Mouse (Mus musculus): Measurements from ENCODE around the gene Fam3a.
"Not testable (repeated sequence)": the region's sequence is repeated elsewhere in the genome, so short reads cannot be mapped to it uniquely, and the experiment has no call there.

The Fam3a gene

GRCm38 (mm10) chrX:74392535-74393443, at the start of gene Fam3a, which contains the start of gene Ikbkg:
Gene Fam3a (minus strand): TSS chrX:74393272.
Gene Ikbkg (plus strand): TSS chrX:74393290.
- DNase-seq (ENCODE audit: low spot score), result peak; percentile 84

DNA sequence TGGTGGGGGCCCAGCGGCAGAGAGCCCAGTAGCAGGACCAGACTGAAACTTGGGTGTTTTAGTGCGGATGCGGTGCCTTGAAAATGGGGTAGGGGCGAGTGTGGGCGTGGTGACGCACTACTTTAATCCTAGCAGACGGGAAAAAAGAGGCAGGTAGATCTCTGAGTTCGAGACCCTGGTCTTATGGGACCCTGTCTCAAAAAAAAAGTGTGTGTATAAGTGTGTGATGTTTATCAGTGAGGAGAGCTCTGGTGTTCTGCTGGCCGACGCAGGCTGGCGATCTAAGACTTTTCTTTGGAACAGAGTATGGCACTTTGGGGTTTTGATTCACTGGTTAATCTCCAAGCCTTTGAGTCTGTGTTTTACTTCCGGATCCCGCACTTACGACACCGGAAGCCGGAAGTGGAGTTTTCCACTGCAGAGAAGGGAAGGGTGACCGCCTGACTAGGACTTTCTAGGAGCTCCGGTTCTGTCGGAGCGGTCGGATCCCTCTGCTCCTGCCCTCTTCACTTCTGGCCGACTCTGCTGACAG, 36.3 kb upstream of the Fam3a start:
- peak; percentile 79 for DNase-seq (ENCODE audit: low spot score)

DNA sequence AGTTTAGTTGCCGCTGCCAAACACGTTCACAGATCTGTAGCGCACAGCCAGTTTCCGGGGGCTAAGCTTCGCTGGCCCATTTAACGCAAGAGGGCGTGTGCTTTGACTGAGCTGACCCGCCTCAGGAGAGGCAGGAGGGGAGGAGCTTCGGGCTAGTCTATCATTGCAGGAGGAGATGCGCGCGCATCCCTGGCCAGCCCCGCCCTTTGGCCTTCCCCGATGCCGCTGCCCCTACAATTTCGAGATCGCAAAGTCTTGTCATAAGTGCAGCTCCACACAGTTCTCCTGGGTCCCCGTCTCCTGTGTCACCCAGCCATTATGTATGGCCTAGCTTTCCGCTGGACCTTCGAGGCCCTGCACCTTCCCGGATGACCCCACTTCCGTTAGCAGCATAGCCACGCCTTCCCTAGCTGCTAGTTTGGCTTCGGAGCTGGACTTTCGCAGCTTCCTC, 35.8 kb upstream of the Fam3a start, which contains the start of gene G6pdx:
G6pdx (minus strand) TSS at position 369 of the 451 bp plus-strand sequence.
- DNase-seq (ENCODE audit: low spot score), result peak; percentile 89

DNA sequence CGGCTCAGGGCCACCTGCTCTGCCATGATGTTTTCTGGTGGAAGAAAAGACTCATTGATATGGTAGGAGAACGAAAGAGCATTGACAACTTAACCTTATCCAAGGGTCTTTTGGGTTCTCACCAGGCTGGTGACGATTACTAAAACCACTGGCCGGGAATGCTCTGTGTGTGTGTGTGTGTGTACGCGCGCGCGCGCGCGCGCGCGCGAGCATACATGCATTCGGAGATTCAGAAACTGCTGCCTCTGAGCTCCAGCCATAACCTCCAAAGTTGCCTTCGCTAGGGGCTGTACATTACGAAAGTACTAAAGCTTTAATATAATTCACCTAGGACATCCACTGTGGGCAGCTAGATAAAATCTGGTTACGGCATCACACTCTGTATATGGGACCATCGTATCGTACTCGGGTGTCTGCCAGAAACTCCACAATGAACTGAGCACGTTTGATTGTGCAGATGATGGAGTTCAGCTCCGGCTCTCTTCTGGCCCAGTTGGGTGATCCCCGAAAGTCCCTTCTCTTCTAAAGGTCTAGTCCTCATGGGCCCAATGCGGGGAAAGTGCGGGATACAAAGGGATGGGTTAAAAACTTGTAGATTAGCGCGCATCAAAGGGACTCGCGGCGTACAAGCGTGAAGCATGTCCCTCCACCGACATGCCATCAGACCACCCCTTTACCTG, 35.2 kb upstream of the Fam3a start:
- DNase-seq (ENCODE audit: low spot score), result peak; percentile 12

GRCm38 (mm10) chrX:74427116-74427515, 34.0 kb upstream of the Fam3a start:
- no peak for DNase-seq (ENCODE audit: low spot score)

GRCm38 (mm10) chrX:74426256-74426655, 33.2 kb upstream of the Fam3a start:
- no peak for DNase-seq (ENCODE audit: low spot score)

GRCm38 (mm10) chrX:74425195-74425594, 32.1 kb upstream of the Fam3a start:
- DNase-seq (ENCODE audit: low spot score), result no peak

GRCm38 (mm10) chrX:74424443-74424842, 31.4 kb upstream of the Fam3a start:
- DNase-seq (ENCODE audit: low spot score), result no peak

DNA sequence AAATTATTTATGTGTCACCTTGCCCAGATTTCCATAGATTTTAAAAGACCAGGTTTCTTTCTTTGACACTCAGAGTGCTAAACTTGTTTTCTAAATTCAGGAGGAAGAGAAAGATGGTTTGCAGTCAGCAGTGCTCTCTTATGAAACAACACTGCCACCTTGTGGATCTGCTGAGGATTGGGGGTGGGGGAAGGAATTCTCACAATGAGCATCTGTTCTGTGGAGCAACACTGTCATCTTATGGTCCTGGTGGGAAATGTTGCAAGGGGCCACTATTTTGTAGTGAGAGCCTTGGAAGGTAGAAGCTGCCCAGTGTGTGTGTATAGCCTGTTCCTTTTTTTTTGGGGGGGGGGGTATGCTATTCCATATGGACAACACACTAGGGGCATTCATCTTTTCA, 20.3 kb upstream of the Fam3a start:
- DNase-seq (ENCODE audit: low spot score), result peak; percentile 86

DNA sequence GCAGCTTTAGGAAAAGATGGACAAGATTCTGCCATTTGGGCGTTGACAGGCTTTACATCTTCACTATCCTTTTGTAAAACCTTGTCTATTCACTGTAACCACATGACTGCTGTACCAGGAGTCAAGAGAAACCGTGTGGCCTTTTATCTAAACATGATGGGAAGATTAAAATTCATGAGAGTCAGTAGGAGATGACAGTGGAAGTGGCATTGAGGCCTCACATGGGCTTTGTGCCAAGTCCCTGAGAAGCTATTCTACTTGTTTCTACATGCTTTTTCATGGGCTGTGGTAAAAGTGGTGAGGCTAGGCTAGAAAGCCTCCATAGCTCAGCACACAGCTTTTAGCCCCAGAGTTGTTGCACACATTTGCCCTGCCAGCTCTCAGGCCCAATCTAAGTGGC, 15.3 kb upstream of the Fam3a start:
- no peak for DNase-seq (ENCODE audit: low spot score)

GRCm38 (mm10) chrX:74400136-74400535, 7.1 kb upstream of the Fam3a start:
- no peak for DNase-seq (ENCODE audit: low spot score)

- no peak for DNase-seq (ENCODE audit: low spot score)
Observed at GRCm38 (mm10) chrX:74388153-74388552, 4.9 kb downstream of the Fam3a start.

DNA sequence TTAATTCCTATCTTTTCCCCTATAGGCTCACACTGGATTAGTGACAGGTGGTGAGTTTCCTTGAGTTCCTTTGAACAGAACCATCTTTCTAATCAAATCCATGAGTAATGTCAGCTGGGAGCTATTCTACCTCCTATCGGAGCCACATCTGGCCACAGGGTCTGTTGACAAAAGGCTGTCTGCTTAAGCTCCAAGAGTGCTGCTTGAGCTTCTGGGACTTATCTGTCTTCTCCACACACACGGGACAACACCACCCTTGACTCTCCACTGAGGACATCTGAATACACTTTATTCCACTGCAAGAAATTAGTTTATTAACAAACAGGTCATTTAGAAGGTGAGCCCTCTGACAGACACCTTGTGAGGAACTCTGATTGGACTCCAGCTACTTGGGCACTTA, 8.6 kb downstream of the Fam3a start:
- no peak for DNase-seq (ENCODE audit: low spot score)

GRCm38 (mm10) chrX:74372888-74373549, 20.1 kb downstream of the Fam3a start, which contains the start of the genes Ubl4a and Slc10a3:
Gene Ubl4a (minus strand): TSS chrX:74373218.
Gene Slc10a3 (minus strand): TSS chrX:74373349.
- DNase-seq (ENCODE audit: low spot score), result peak; percentile 81

DNA sequence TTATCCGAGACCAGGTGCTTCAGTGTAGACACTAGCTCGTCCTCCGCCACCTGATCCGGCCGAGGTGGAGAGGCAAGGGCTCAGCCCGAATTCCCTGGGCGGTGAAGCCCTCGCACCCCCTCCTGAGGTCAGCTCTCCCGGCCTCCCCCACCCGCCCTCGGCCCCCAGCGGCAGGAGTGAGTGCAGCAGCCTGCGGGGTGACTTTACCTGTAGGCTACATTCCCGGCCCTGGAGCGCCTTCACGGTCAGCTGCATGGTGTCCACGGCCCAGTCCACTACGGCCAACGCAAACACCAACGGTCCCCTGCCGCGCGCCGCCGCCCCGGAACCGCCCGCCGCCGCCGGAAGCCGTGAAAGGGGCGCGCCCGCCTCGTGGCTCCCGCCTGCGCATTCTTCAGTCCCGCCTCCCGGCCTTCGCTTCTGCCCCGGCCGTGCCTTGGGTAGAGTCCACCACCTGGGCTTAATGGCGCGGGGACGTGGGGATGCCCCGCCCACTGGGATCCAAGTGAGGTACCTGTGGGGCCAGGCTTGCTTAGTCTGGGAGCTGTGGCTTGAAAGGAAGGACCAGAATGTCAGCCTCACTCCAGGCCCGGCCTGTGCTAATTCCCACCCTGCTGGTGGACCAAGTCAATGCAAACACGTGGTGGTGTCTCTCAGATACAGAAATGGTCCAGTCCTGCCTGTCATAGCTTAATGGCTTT, 24.7 kb downstream of the Fam3a start:
- peak; percentile 61 for DNase-seq (ENCODE audit: low spot score)

GRCm38 (mm10) chrX:74367512-74367911, 25.6 kb downstream of the Fam3a start:
- no peak for DNase-seq (ENCODE audit: low spot score)

- DNase-seq (ENCODE audit: low spot score), result no peak
Observed at GRCm38 (mm10) chrX:74359171-74359570, 33.9 kb downstream of the Fam3a start.

- DNase-seq (ENCODE audit: low spot score), result not testable (repeated sequence)
Observed at GRCm38 (mm10) chrX:74357069-74357468, 36.0 kb downstream of the Fam3a start.

- DNase-seq (ENCODE audit: low spot score), result peak; percentile 78
Observed at GRCm38 (mm10) chrX:74353467-74353770, 39.7 kb downstream of the Fam3a start, which contains the start of gene Lage3. Gene Lage3 (minus strand): TSS chrX:74353618.

DNA sequence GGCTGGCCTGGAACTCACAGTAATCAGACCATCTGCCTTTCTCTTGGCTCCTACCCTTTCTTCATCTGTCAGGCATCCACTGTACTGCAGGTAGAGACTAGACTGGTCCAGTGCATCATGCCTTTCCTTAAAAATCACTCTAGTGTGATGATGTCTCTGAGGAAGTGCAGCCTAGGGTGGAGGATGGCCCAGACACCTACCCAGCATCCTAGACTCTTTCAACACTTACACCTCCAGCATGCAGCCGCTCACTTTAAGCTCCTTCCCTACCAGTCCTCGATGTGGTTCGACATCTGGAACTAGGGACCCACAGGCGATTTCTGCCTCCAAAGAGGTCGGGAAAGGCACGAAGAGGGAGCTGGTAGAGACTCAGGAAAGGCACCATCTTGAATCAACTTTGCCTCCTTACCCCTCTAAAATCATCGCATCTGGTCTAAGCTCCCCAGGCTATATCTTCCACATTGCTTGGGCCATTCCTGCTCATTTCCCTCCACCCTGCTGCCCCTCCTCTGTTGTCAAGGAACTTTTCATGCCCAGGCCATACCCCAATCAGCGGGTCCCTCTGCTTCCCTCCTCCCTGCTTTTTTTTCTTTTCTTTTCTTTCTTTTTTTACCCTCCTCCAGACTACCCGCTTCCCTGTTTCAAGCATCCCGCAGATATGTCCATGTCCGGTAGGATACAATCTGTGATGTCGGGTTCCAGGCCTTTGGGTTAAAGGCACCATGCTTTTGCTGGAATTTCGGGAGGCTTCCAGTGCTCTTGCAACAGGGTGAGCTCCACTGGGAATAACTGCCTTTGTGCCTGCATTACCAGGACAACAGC, 40.2 kb downstream of the Fam3a start:
- DNase-seq (ENCODE audit: low spot score), result no peak

Data from retina, embryonic 14.5 days (tissue).